16 mouse cellular contexts compared by ENCODE assay signal in the genomic region with DNA sequence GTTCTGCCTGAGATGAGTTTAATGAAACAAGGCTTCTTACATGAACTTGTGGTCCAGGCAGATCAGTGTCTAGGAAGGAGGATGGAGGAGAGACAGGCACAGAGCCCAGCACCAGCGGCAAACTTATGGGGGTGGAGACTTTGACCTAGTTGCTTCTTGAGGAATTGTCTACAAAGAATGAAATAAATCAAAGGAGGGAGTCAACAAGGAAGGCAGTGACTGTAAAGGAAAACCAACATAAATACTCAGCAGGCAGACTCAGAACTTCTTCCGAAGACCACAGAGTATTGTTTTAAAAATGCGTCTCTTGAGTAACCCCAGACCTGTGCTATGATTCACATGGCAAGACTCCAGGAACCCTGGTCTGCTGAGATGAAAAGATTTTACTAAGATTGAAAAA.
"Had no signal": no experiment of that assay in that cellular context is flagged by ENCODE, and none has a peak within 500 bp of the region (broad histone marks: within the 10 kb centered on the region; RNA-seq: fewer than 3 reads in every experiment).

No protein-coding gene starts in this region.

- H3K9me3 ChIP-seq: neural tube, embryonic 12.5 days; stomach, embryonic 15.5 days had no signal

- H3K36me3 ChIP-seq: midbrain, embryonic 10.5 days; midbrain, embryonic 12.5 days; neural tube, embryonic 12.5 days; stomach, embryonic 15.5 days had no signal

- H3K27ac ChIP-seq: midbrain, embryonic 10.5 days; midbrain, embryonic 12.5 days; neural tube, embryonic 12.5 days; stomach, embryonic 15.5 days; stomach, postnatal 0 days had no signal

- H3K4me2 ChIP-seq: lung, embryonic 14.5 days; midbrain, embryonic 12.5 days; neural tube, embryonic 12.5 days; stomach, embryonic 15.5 days had no signal

- H3K9ac ChIP-seq: lung, embryonic 14.5 days; midbrain, embryonic 12.5 days; neural tube, embryonic 12.5 days; stomach, embryonic 15.5 days had no signal

- ATAC-seq: midbrain, embryonic 16.5 days had no signal

- H3K4me3 ChIP-seq: midbrain, embryonic 10.5 days; midbrain, embryonic 12.5 days; myocyte; neural tube, embryonic 12.5 days; stomach, embryonic 15.5 days had no signal

- H3K27me3 ChIP-seq: midbrain, embryonic 12.5 days; neural tube, embryonic 12.5 days; stomach, embryonic 15.5 days had no signal

- H3K4me1 ChIP-seq: midbrain, embryonic 10.5 days; midbrain, embryonic 12.5 days; neural tube, embryonic 12.5 days; stomach, embryonic 15.5 days had no signal

- DNase-seq: lung, adult 18-20 months; lung, embryonic 14.5 days; lung, postnatal 10 days; lung, postnatal 4 days; midbrain, embryonic 14.5 days; right cerebral cortex, postnatal 14 days; thymus, adult 2 months; thymus, postnatal 25 days; thymus, postnatal 4 days had no signal
